Mouse (Mus musculus): ENCODE data around the gene Gm8113. TPM values are rescaled to one million over a fixed set of nuclear protein-coding genes. Genes with fewer than 3 reads are reported as not detected.
"Not testable (repeated sequence)": the region's sequence is repeated elsewhere in the genome, so short reads cannot be mapped to it uniquely, and the experiment has no call there.

Gm8113 gene
- total RNA-seq (2021) = under 1 TPM in 1 of 2 experiments, not detected in 1; 0.29 TPM
- long read RNA-seq, experiment 1, partial matches to known transcripts = 0 of 1 reads
- long read RNA-seq, experiment 1, other reads (novel, unspliced or antisense) = 1 of 1 reads
- long read RNA-seq, experiment 2 = 0 reads

DNA sequence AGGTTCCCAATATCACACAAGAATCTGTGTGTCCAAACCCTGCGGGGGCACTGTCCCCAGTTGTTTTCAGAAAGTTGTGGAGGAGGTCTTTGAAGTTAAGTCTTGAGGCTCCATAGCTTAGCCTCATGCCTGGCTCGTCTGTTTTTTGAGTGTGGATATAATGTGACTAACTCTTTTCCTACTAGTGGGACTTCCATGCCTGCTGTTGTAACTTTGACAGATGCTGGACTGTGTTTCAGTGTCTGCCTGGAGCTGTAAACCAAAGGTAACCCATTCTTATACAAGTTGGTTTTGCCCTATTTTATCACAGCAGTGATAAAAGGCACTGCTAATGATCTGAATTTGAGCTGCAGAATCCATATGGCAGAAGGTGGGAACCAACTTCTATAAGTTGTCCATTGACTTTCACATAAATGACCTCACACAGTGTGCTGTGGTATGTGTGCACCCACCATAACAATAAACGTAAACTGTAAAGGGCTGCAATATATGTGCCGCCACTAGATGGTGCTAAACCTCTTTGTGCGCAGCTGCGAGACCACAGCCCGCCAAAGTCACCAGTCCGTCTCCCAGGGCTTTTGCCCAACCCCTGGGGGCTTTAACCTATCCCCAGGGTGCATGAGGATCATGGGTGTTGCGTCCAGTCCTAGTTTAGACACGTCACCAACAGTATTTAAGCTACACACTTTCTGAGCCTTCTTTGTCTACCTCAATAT lies at the start of gene Gm8113:
Gm8113 (plus strand) TSS at position 703 of the 716 bp plus-strand sequence.
- peak; percentile 37 to 43 for DNase-seq (ENCODE audit: low spot score in 2 of 2)

DNA sequence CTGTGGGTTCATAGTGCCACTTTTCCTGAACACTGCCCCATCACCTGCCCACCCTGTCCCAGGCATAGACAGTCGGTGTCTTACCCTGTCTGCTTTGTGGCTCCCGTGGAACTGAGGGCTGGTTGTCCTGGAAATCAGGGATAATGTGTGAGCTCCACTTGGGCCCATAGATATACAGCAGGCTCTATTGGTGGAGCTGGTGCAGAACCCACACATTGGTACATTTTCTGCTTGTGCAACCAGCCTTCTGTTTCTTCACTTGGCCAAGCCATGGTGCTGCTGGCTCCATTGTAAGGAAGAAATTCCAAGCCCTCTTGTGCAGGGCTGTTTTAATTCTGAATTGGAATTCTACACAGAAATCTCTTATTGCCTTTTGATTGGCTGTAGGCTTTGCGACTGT lies 49.8 kb upstream of the Gm8113 start, which contains the start of gene Ear1:
Ear1 (minus strand) TSS at position 101 of the 400 bp plus-strand sequence.
- not testable (repeated sequence) for DNase-seq (ENCODE audit: low spot score in 2 of 2)

DNA sequence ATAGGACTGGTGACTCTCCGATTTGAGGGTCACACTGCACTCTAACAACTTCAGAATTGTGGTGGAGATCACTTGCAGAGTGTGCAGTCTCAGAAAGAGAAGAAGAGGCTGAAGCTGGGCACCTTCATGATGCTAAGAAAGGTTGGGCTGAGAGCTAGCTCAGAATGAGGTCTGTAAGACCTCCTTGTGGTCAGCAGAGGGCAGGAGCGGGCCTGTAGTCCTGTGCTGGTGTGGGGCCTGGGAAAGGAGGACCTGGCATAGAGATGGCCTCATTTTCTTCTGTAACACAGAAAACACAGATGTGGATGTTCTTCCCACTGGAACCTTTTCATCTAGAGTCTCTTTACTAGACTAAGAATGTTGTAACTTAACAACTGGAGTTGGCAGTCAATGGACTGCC lies 47.4 kb upstream of the Gm8113 start:
- DNase-seq (ENCODE audit: low spot score in 2 of 2) = not testable (repeated sequence)

DNA sequence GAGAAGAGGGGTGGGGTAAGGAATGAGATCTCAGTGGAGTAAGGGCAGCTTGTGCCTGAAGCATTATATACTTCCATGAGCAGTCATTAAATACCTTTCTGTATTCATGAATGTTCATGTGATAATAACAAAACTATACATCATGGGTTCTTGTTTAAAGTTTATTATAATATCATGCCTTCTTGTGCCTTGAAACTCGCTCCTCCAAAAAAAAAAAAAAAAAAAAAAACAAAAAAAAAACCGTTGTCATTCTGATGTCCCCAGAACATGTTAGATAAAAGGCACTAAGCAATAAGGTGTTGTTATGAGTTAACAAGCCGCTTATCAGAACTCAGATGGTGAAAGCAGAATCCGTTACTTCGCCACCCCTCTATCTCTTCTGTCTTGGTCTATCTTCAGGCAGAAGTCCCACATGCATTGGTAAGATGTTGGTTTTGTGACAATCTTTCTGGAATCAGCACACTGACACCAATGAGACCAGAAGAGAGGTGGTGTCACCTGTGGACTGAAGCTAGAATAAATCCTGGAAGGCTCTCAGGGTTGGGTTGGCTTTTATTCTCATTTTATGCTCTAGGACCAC lies 45.1 kb upstream of the Gm8113 start:
- not testable (repeated sequence) for DNase-seq (ENCODE audit: low spot score in 2 of 2)

DNA sequence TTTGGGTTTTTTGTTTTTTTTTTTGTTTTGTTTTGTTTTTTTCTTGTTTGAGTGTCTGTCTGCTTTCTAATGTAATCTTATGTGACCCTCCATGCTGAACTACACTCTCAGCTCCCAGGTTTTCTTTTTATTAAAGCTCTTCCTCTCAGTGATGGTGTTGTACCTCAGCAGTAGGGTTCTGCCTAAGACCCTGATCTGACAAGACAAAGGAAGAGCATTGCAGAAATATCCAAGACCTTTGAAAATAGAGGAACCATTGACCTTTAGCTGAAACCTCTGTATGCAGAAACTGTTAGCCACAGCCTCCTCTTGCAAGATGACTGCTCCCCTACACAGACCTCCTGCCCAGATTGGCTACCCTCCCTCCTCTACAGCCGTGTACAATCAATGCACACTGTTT lies 39.0 kb upstream of the Gm8113 start:
- DNase-seq (ENCODE audit: low spot score in 2 of 2) = not testable (repeated sequence)

DNA sequence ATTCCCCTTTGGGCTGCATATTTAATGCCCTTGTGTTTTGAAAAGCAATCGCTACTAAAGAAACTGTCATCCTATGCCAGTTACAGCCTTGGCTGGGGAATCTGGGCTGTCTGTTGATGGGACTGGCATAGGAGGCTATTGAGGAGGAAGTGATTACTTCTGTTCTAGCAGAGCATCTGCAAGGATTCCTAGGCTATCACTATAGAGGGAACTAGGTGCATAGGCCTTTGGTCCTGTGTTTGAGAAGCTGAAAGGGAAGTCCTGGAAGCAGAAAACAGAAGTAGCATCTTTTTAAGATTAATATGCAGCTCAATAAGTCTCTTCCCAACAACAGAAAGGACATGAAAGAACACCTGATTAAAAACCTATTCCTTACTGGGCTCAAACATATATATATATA lies 33.9 kb upstream of the Gm8113 start:
- not testable (repeated sequence) for DNase-seq (ENCODE audit: low spot score in 2 of 2)

GRCm38 (mm10) chr14:43895357-43895756 lies 29.8 kb upstream of the Gm8113 start:
- not testable (repeated sequence) for DNase-seq (ENCODE audit: low spot score in 2 of 2)

- DNase-seq (ENCODE audit: low spot score in 2 of 2) = not testable (repeated sequence)
These were observed 26.6 kb upstream of the Gm8113 start for GRCm38 (mm10) chr14:43898577-43898976.

GRCm38 (mm10) chr14:43918214-43918613 lies 7.0 kb upstream of the Gm8113 start:
- DNase-seq (ENCODE audit: low spot score in 2 of 2) = not testable (repeated sequence)

DNA sequence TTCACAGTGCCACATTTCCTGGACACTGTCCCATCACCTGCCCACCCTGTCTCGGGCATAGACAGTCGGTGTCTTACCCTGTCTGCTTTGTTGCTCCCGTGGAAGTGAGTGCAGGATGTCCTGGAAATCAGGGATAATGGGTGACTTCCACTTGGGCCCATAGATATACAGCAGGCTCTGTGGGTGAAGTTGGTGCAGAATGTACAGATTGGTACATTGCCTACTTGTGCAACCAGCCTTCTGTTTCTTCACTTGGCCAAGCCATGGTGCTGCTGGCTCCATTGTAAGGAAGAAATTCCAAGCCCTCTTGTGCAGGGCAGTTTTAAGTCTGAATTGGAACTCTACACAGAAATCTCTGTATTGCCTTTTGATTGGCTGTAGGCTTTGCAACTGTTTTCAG lies 1.7 kb upstream of the Gm8113 start, which contains the start of gene Ear10:
Ear10 (minus strand) TSS at position 101 of the 400 bp plus-strand sequence.
- DNase-seq (ENCODE audit: low spot score in 2 of 2) = not testable (repeated sequence)

GRCm38 (mm10) chr14:43925404-43925950 lies 287 bp downstream of the Gm8113 start:
- not testable (repeated sequence) for DNase-seq (ENCODE audit: low spot score in 2 of 2)

DNA sequence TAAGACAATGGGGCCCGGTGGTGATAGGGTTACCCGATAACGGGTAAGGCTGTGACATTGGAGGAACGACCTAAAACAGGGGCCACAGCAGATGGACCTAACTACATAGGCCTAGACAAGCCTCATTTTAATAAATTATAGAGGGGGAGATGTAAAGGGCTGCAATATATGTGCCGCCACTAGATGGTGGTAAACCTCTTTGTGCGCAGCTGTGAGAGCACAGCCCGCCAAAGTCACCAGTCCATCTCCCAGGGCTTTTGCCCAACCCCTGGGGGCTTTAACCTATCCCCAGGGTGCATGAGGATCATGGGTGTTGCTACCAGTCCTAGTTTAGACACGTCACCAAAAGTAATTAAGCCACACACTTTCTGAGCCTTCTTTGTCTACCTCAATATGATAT lies 7.8 kb downstream of the Gm8113 start:
- DNase-seq (ENCODE audit: low spot score in 2 of 2) = peak; percentile 8 to 13

DNA sequence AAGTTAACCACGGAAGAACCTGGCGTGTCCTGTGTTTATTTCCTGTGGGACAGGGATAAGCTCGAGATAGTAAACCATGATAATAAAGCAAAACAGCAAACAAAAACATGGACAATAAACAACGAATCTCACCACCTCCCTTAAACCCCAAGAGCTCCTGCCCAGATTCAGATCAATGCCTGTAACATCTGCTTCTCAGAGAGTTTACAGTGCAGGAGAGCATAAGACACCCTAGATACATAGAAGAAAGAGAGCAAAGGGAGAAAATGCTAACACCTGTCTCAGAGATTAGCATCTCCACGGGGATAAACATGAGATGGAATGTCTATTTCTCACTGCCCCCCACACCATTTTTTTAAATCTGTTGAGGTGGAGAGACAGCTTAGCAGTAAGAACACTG lies 8.2 kb downstream of the Gm8113 start:
- DNase-seq (ENCODE audit: low spot score in 2 of 2) = not testable (repeated sequence)

DNA sequence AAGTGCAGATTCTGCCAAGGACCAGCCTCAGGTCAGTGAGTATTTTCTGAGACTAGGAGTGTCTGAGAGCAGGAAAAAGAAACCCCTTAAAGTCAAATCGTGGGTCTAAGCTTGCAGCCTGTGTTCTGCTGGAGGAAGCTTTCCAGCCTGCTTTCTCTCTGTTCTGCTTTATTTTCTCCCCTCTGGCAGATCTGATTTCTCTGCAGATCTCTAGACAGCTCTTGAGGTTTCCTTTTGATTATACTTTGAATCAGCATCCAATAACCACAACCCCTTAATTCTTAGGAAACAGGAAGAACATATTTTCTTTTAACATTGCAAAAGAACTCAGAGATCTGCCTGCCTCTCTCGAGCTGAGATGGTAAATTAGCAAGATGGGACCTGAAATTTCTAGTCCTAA lies 28.2 kb downstream of the Gm8113 start:
- DNase-seq (ENCODE audit: low spot score in 2 of 2) = not testable (repeated sequence)

- not testable (repeated sequence) for DNase-seq (ENCODE audit: low spot score in 2 of 2)
These were observed 29.9 kb downstream of the Gm8113 start for GRCm38 (mm10) chr14:43955074-43955473.

GRCm38 (mm10) chr14:43956769-43957168 lies 31.6 kb downstream of the Gm8113 start, which contains the start of gene Ang5:
Ang5 (plus strand) TSS chr14:43957069.
- not testable (repeated sequence) for DNase-seq (ENCODE audit: low spot score in 2 of 2)

Other genes starting within 250 kb of the Gm8113 start
- gene Gm8165, start 248.2 kb upstream of the Gm8113 start, total RNA-seq (2021) = not detected
- gene Gm7324, start 227.6 kb upstream of the Gm8113 start, total RNA-seq (2021) = 1 to 10 TPM in 1 of 2 experiments, under 1 TPM in 1; 0.86 to 1.2 TPM
- not detected for gene Gm16506, start 197.9 kb upstream of the Gm8113 start, total RNA-seq (2021)
- gene Gm6526, start 177.5 kb upstream of the Gm8113 start, total RNA-seq (2021) = not detected
- gene Gm8180, start 140.6 kb upstream of the Gm8113 start, total RNA-seq (2021) = not detected
- not detected for gene Ear1, start 49.9 kb upstream of the Gm8113 start, total RNA-seq (2021)
- not detected for gene Ear10, start 1.8 kb upstream of the Gm8113 start, total RNA-seq (2021)
- gene Ang5, start 31.7 kb downstream of the Gm8113 start, total RNA-seq (2021) = not detected
- gene Ang6, start 76.9 kb downstream of the Gm8113 start, total RNA-seq (2021) = not detected
- not detected for gene Ear2, start 177.3 kb downstream of the Gm8113 start, total RNA-seq (2021)
- not detected for gene Gm3327, start 198.5 kb downstream of the Gm8113 start, total RNA-seq (2021)

Measured in layer of hippocampus, postnatal 14 days (tissue).